Mouse (Mus musculus) urinary bladder, postnatal 14 days (tissue): Measurements from ENCODE around the gene Tet2.
"Not testable (repeated sequence)": the region's sequence is repeated elsewhere in the genome, so short reads cannot be mapped to it uniquely, and the experiment has no call there.

Experiments used
- DNase-seq: peaks from one replicate; pipeline ENCODE4 v3.0.0; 2021; ENCODE audit warnings: low spot score

Gene Tet2

DNA sequence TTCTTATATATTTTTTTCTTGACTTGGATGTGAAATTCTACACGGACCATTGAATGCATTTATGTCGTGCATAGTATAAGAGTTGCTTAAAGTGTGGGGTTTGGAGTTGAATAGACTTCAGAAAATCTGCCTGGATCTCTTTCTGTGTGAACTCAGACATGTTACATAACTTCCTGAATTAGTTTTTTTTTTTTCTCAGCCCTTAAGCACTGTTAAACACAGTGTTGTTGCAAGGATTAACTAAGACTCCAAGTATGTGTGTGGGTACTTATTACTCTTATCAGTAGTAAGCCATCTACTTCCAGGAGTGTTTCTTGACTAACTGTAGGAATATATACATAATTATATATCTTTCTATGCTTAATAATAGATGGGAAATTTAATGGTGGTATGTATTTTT lies 3.7 kb upstream of the Tet2 start:
- no peak for DNase-seq

DNA sequence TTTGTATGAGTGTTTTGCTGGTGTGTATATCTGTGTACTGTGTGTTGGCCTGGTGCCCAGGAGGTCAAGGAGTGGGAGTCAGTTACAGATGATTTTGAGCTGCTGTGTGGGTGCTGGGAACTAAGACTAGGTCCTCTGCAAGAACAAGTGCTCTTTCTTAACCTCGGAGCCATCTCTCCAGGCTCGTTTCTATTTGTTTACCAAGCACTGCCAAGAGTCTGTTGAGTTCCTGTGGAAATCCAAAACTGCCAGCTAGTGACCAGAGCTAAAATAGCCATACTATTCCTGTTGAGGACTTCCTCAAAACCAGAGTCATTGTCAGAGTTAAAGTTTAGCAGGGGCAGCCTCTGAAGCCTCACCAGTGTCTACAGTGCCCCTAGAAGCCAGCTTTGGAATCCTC lies 1.9 kb upstream of the Tet2 start:
- DNase-seq, result no peak

DNA sequence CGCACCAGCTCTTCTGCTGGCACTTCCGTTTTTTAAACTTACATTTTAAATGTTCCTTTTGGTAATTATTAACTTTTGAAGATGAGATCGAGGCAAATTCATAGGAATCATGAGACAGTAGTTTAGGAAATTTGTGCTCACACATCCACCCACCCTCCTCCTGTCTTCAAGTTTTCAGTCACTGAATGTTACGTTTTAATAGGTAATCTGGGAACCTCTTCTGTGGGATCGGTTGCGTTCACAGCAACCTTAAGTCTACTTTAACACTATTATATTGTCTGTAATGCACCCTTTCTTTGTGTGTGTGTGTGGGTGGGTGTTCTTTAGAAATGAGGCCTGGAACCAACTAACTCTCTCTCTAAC lies 346 bp upstream of the Tet2 start:
- no peak for DNase-seq

DNA sequence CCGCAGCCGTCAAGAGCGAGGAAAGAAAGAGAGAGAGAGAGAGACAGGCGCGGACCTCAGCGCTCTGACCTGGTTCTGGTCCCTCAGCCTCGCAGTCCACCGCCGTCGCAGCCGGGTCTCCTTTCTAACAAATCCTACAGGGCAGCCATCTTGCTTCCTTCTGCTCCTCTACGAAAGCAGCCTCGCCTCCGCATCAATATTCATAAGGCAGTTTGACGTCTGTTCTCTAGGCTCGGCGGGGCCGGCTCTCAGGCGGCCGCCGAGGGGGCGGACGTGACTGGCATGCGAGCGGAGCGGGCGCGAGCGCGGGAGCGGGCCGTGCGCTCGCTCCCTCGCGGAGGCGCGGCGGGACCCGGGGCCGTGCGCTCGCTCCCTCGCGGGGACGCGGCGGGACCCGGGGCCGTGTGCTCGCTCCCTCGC lies 798 bp downstream of the Tet2 start:
- DNase-seq, result peak; percentile 84

DNA sequence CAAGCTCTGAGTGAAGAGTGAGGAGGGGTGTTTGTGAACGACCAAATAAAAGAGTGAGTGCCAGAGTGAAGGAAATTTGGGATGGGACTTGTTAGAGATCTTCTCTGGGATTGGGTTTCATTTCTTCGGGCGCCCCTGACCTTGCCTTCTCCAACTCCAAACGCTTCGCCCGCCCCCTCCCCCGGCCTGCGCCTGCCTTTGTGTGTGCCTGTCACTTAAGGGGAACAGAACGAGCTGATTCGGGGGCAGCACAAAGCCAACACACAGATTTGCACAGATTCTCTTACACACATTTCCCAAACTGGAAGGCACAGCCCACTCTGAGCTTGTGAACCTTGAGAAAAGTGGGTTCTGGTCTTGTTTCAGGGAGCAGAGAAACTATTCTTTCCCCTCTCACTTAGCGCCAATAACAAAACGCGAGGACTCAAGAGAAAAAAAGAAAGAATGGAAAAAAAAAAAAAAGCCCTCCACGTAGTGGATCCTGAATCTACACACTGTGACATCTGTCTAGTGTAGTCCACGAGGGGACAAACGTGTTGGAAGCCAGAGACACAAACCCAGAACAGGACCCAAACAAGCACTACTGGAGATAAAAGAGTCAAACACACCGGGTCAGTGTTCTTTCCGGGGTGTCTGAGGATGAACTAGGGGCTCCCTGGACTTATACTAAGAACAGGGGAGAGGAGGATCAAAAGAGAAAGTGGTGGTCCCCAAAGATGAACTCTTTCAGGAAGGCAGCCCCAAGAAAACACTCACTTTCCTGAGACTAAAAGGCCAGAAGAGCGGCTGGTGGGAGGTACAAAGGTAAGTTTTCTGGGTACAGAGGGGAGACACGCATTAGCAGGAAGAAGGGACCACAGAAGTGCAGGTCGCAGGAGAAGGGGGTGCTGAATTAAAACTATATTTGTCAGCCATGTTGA lies 1.6 kb downstream of the Tet2 start:
- DNase-seq, result peak; percentile 23

DNA sequence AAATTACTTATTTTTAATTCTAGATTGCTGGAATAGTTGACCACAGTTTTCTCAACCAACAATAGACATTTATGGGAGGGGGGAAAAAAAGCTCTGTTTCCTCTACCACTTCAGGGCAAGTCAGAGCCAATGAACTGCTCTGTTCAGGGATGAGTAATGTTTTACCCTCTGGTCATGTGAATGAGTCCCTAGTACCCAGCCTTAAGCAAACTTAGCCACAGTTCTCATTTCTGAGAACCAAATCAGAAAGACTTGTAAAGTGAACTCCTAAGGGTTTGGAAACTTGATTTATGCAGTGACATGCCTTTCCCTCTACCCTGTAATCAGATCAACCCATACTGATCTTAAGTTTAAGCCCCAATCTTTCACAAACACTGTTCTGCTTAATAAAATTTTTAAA lies 2.9 kb downstream of the Tet2 start:
- DNase-seq, result no peak

DNA sequence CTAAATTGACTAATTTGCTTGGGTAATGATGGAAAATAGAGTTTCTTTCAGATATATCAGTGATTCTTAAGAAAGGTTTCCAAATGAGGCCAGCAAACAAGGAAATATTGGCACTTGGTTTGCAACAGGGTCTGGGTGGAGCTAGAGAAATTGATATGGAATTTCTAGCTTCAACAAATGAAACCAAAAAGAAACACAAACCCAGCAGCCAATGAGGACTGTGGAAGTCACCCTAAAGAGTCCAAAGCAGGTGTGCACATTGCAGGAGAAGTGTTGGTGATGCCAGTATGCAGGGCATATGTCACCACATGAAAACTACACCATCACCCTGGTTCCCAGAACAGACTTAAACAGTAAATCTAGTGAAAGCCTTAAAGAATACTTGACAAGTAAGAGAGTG lies 3.9 kb downstream of the Tet2 start:
- DNase-seq, result no peak

DNA sequence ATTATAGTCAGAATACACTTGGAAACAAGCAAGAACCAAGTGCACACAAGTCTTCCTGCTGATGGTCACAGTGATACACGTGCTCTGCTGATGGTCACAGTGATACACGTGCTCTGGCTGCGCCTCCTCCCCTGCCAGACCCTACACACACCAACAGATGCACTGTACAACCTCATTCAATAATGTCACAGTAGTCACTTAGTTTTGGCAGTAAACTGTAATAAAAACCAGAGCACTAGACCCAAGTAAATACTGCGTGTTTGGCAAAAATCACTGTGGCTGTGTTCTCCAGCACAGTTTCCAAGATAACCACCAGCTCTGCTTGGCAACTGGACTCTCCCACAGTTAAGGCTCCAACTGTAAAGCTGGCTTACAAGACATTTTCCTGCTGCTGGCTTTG lies 4.9 kb downstream of the Tet2 start:
- no peak for DNase-seq

DNA sequence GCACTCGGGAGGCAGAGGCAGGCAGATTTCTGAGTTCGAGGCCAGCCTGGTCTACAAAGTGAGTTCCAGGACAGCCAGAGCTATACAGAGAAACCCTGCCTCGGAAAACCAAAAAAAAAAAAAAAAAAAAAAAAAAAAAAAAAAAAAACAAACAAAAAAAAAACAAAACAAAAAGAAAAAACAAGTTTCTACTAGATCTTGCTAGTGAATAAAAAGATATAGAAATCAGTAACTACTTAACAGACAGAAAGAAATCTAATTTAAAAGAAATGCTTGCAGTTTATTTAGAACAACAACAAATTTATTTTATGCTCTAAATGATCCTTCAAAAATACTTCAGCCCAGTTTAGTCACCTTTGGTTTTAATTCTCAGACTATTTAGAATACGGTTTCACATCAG lies 6.4 kb downstream of the Tet2 start:
- not testable (repeated sequence) for DNase-seq

DNA sequence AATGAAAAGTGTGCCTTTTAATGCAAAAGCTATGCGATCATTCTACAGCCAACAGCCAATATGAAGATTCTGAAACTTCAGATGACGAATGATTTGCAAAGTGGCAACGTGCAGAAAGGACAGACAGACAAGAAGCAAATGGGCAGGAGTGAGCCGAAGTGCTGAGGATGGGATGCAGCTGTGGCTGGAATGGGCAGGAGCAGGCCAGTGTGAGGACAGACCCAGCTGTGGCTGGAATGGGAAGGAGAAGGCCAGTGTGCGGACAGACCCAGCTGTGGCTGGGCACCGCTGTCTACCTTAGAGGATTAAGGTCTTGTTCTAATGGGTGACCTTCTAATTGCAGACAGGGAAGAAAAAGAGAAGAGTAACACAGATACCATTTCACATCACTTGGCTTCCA lies 9.3 kb downstream of the Tet2 start:
- no peak for DNase-seq

DNA sequence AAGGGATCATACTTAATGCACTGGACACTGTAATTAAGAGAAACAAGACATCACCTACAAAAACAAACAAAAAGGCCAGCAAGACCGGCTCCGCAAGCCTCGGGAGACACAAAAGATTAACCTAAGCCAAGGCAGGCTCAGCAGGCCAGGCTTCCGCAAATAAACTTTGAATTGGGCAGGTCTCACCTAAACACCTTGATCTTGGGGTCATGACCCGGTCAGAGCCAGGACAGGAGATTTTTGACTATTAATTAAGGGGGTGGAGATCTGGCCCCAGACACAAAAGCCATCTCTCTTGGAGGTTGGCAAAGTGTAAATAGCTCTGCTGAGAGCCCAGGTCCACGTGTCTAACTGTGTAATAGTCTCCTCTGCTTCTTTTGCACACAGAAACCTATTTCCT lies 10.9 kb downstream of the Tet2 start:
- peak; percentile 13 for DNase-seq

DNA sequence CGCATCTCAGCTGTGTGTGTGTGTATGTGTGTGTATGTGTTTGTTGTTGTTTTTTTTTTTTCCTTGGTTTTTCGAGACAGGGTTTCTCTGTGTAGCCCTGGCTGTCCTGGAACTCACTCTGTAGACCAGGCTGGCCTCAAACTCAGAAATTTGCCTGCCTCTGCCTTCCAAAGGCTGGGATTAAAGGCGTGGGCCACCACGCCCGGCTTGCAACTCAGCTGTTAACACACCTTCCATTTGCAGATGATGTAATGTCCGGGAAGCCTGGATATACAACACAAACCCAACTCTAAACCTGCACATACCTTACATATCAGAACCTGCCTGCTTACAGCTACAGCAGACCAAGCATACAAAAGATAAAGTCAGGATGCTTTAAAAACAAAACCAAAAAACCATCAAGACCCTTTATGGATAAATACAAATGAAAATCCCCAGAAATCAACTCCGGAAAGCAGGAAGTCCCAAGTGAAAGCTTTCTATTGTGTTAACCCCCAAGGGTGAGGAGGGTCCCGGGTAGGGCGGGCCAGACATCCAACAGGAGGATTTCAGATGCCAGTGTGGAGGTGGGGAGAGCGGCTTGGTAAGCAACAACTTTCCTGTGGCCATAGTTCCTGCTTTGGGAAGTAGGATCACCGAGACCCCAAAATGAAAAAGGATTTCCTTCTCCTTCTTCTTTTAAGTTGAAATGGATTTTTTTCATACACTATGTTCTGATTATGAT lies 11.5 kb downstream of the Tet2 start:
- no peak for DNase-seq

DNA sequence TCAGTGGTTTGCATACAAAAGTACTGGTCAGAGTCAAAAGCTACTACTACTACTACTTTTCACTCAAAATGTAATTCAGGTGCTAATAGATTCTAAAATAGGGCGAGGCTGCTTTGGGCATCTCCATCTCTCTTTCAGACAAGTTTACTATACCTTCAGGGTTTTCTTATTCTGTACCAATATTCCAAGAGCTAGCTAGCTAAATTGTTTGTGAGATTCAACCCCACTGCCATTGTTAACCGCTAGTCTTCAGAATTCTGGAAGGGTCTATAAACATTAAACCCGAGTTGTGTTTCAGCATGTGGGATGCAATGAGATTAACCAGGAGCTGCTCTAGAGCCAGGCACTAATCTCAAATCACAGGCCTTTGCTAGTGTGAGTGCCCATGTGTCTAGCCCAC lies 12.1 kb downstream of the Tet2 start:
- DNase-seq, result no peak

DNA sequence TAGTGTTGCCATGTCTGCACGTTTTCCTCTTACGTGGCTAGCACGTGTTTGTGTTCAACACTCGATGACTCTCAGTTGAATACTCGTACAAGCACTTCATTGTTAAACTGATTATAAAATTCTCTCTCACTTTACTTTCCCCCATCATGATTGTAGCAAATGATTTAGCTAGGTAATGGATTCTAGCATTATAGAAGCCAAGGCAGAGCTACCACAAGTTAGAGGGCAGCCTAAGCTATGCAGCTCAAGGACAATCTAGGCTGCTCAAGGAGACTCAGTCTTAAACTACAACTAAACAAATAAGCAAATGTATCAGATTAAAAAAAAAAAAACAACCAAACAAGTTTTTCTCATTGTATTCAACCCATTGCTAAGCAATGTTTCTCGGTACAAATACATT lies 12.7 kb downstream of the Tet2 start:
- DNase-seq, result no peak

DNA sequence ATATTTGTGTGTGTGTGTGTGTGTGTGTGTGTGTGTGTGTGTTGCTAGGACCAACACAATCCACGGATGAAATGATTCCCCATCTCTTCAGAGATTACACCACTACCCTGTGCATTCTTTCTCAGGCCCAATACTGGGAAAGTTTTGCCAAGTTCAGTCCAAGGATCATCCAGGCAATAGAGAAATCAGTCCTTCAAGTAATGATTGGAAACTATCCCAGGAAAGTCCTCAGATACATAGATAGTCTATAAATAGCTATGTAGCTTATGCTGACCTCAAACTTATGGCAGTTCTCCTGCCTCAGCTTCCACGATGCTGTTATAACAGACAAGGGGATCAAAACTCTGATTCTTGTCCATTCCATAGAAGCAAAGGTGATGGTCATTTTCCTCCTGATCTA lies 13.8 kb downstream of the Tet2 start:
- DNase-seq, result no peak

DNA sequence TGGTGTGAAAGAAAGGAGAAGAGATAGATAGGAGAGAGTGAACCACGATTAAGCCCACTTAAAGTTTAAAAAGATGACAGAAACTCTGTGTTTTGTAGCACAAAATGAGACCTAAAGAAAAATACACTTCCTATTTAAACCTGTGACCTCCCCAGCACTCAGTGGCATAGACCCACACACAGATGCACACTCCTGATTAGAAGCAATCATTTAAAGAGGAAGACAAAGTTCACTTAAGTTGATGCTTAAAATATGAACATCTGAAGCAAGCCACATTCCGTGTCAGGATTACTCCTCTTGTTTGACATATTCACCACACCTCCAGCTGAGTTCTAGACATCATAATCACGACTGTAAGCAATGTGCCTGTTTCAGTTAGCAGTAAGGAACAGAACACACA lies 14.3 kb downstream of the Tet2 start:
- DNase-seq, result no peak

DNA sequence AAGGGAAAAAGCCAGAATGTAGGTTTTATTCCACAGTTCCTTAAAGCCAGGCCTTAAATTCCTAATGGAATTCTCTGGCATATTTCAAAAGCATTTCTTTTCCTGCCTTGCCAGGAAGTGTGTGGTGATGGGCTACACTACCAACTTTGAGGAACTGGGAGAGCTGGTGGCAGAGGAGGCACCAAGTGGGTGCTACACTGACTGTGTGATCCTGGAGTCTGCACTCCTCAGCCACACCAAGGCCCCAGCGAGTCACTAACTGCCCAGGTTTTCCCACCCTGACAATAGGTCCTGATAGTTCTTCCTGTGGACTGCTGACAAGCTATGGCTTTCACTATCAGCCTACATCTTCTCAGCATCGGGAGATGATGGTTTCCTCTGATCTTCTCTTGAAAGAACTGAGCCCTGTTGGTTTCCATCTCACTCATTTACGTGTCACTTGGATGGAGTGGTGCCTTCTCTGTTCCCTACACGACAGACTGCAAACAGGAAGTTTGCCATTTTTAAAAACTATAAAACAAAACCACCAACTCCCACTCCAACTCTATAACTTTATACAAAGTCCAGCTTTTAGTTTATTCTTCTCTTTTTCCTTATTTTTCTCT lies 18.7 kb downstream of the Tet2 start:
- no peak for DNase-seq

DNA sequence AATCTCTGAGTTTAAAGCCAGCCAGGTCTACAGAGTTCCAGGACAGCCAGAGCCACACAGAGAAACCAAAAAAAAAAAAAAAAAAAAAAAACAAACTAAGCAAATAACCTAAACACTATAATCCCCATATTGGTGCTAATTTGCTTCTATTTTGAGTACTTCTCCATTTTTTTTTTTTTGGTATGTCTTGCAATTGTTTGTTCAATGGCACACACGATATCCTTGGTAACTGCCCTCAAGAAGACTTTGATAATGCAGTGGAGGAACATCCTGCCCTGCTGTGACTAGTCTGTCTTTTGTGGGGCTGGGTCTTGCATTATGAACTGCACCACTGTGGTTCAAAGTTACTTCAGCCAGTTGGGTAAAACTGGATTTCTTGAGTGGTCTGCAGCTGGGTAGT lies 19.4 kb downstream of the Tet2 start:
- DNase-seq, result no peak

DNA sequence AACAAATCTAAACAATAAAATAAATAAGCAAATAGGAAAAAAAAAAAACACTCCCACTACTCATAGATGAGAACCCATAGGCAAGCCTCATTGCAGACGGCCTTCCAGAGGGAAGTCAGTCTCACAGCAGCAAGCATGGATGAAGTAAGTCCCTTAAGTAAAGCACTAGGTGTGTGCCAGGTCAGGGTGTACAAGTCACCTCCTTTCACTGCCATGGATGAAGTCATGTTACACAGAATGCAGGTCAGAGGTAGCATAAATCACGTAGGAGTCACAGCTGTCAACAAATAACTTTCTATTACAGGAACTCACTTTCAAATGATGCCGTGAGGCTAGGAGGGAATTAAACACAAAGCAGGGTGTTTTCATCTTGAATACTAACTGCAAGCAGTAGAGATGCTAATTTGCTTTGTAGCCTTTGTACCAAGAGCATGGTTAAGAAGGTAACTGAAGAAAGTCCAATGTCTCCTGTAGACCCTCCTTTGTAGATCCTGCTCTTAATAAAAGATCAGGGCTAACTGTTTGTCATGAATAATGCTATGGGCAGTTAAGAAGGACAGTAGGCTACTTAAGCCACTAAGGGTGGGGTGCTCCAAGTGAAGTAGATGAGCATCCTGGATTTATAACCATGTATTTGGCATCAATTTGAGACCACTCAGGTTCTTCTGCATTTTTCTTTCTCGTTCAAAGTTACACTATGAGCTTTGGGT lies 20.4 kb downstream of the Tet2 start:
- no peak for DNase-seq

DNA sequence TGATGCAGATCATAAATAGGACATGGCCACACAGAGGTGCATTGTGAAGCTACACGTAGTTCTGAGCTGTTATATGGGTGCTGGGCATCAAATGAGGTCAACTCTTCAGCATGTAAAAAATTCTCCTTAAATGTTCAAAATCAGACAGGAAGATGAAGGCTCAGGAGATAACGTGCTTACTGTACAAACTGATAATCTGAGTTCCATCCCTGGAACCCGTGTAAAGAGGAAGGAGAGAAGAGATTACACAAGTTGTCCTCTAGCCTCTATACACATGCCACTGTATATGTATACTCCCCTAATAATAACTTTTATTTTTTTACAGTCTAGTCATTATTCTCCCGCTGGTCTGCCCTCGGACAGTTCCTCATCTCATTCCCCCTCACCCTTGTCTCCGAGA lies 21.7 kb downstream of the Tet2 start:
- no peak for DNase-seq

DNA sequence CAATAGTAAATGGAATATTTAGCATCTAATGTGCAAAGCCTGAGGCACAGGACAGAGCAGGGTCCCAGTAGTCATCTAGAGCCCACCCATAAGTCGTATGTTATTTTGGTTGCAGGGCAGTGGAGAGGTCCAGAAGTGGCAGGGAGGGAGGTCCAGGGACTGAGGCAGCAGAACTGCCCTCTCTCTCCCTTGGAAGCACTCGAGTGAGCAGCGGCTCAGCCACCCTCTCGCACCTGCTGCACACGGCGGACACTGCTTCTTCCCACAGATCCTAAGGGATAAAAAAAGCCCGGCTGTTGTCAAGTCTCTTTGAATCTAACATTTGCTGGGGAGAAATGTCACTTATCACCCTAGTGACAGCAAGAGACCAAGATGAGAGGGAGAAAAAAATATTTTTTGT lies 22.6 kb downstream of the Tet2 start:
- no peak for DNase-seq

DNA sequence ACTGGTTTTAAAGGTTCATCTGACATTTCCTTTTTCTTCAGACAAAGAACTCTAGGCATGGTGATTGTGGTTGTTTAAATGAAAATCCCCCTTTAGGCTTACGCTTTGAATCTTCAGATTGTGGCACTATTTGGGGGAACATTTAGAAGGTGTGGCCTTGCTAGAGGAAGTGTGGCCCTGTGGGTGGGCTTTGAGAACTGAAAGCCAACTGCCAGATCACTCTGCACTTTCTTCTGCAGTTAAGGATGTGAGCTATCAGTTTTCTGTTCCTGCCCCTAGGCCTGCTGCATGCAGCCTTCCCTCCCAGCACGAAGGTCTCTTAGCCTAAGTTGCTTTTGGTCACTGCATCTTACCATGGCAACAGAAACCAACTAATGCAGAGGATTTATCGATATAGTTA lies 26.1 kb downstream of the Tet2 start:
- no peak for DNase-seq

DNA sequence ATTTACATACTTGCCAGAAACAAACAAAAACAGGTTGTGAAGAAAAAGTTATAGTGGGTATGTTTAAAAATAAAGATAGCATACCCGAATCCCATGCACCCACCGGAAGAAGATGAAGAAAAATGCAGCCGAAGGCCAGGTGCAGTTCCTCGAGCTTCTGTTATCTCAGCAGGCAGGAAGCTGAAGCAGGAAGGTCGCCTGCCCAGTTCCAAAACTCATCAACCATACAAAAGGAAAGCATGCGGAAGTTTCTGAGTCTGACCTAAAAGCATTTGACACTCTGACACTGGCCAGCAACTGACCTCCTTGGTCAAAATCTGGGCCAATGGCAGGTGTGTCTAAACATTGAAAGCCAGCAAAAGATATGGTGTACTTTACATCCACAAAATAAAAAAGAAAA lies 26.8 kb downstream of the Tet2 start:
- DNase-seq, result no peak
